Mouse (Mus musculus): ENCODE data around the gene Vmn1r202.

GRCm38 (mm10) chr13:22455145-22455544 is 50.0 kb downstream of the Vmn1r202 start:
- TF ChIP-seq POLR2A (IDR thresholded peaks at IDR 0.05; ENCODE audit: insufficient read length, low read depth), result no peak
- no peak for TF ChIP-seq POLR2AphosphoS2 (IDR thresholded peaks at IDR 0.05; ENCODE audit: insufficient read length, low read depth)
- no peak for TF ChIP-seq CEBPB (IDR thresholded peaks at IDR 0.05; ENCODE audit: insufficient read depth, poor library complexity, severe bottlenecking)
- TF ChIP-seq REST (IDR thresholded peaks at IDR 0.05; ENCODE audit: insufficient read depth, insufficient read length), result no peak
- no peak for TF ChIP-seq MAX (IDR thresholded peaks at IDR 0.05; ENCODE audit: low read depth)
- TF ChIP-seq USF1 (IDR thresholded peaks at IDR 0.05; ENCODE audit: low read depth), result no peak
- no peak for TF ChIP-seq MYOG (IDR thresholded peaks at IDR 0.05; ENCODE audit: control insufficient read depth in 1 of 3, insufficient read depth in 1 of 3, insufficient read length in 2 of 3, low read depth in 2 of 3)
- no peak for TF ChIP-seq TCF12 (IDR thresholded peaks at IDR 0.05; ENCODE audit: insufficient read depth, poor library complexity, severe bottlenecking)
- no peak for TF ChIP-seq MYOD1 (IDR thresholded peaks at IDR 0.05; ENCODE audit: control insufficient read depth in 1 of 3, insufficient read length in 2 of 3, low read depth in 2 of 3)
- no peak for TF ChIP-seq TCF3 (IDR thresholded peaks at IDR 0.05; ENCODE audit: insufficient read length, low read depth)
- TF ChIP-seq SRF (IDR thresholded peaks at IDR 0.05; ENCODE audit: control insufficient read depth, insufficient read length, low read depth), result no peak

All from myocyte (in vitro differentiated cells).